Mouse (Mus musculus) bone marrow, adult 2 months (tissue): Measurements from ENCODE around the gene 2010003K11Rik. TPM values are rescaled to one million over a fixed set of nuclear protein-coding genes. Genes with fewer than 3 reads are reported as not detected.

ENCODE experiments used
- H3K27ac ChIP-seq: fragments of 200-500 bp; 2 replicates; pipeline ENCODE4 v1.5.1; 2012; ENCODE audit warnings: low read depth, mild to moderate bottlenecking, control low read depth, inconsistent platforms, low read length; ENCODE audit not compliant: control insufficient read depth, poor library complexity, insufficient read depth
- H3K4me1 ChIP-seq: fragments of 200-500 bp; 2 replicates; pipeline ENCODE4 v1.6.1; 2011; ENCODE audit warnings: low read length; ENCODE audit not compliant: control insufficient read depth, insufficient read depth
- H3K4me3 ChIP-seq: fragments of 200-500 bp; replicated peaks from 2 replicates; pipeline ENCODE3; 2011; ENCODE audit warnings: mild to moderate bottlenecking, low read depth, low read length, control low read depth; ENCODE audit not compliant: control insufficient read depth
- CTCF ChIP-seq: fragments of 200-500 bp; IDR thresholded peaks from 2 replicates; pipeline ENCODE4 v1.5.1; 2011; ENCODE audit warnings: low read length, control low read depth; ENCODE audit not compliant: control insufficient read depth, insufficient read depth
- POLR2A ChIP-seq: fragments of 200-500 bp; IDR thresholded peaks from 2 replicates; pipeline ENCODE4 v1.6.1; 2011; ENCODE audit warnings: low read depth, mild to moderate bottlenecking, control low read depth, low read length, borderline replicate concordance; ENCODE audit not compliant: control insufficient read depth
- WGBS: fragments of 180-500 bp; shearing (Covaris S2); methylation state at CpG from one replicate; pipeline ENCODE4 v1.1.7; 2018; 5-methylcytosine and 5-hydroxymethylcytosine counted together
- polyA plus RNA-seq: library from polyadenylated mRNA; stranded (reverse); fragments of >200 nt; gene quantifications from 2 replicates; pipeline ENCODE4 v1.2.4, GENCODE M21; 2011; ENCODE audit warnings: low replicate concordance; ENCODE audit not compliant: missing spikeins, insufficient read depth, insufficient read length

Gene 2010003K11Rik
- polyA plus RNA-seq, 1 experiment: not detected

DNA sequence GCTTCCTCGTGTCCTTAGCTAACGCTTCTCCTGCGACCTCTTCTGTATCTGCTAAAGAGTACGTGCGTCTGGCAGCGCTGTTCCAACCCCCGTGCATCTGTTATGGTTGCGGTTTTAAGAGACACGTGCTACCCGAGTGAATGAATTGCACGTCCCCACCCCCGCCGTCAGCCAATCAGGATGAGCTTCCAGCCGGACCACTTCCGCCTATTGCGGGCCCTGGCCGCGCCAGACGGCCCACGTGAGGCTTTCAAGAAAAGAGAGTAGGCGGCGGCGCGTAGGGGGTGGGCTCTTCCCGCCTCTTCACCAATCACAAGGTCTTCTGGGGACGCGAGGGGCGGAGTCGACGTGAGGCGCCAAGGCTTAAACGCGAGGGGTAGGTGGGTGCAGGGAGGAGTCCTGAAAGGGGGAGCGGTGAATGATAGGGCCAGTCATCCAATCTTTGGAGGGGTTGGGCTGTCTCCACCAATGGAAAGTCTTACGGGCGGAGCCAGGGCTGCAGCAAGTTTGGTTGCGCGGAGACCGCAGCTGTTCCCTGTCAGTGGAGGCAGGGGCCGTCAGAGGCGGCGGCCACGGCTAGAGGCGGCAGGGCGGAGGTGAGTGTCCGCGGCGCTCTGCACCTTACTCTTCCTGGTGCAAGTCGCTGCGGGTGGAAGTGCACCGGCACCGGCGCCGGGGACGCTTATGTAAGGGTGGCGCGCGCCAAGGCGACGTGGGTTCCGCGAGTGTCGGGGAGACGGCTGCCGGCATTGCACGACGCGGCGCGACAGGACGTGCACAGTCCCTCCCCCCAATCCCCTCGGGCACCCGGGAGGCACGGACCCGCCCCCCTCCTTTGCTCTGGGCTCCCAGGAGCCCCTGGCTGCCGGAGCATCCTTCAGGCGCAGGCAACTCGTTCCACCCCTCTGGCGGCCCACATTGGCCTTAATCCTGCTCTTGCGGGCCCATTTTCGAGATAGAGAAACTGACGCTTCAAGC, 11.9 kb upstream of the 2010003K11Rik start, which contains the start of gene Pcx:
Pcx (plus strand) TSS at position 487 of the 978 bp plus-strand sequence.
- under 1% methylated on average over 82 of the region's 82 CpGs for WGBS
- no peak within 1 kb of the TSS for H3K27ac ChIP-seq
- H3K4me1 ChIP-seq: 0 out of 2 replicates have a peak, but pooled peaks cover 2% of the 10 kb centered on the region
- no peak; the same call in 1 of the 2 replicates for TF ChIP-seq CTCF
- TF ChIP-seq POLR2A: peak; percentile 87; the same call in 1 of the 2 replicates
- H3K4me3 ChIP-seq: peak within 1 kb of the TSS; percentile 83

DNA sequence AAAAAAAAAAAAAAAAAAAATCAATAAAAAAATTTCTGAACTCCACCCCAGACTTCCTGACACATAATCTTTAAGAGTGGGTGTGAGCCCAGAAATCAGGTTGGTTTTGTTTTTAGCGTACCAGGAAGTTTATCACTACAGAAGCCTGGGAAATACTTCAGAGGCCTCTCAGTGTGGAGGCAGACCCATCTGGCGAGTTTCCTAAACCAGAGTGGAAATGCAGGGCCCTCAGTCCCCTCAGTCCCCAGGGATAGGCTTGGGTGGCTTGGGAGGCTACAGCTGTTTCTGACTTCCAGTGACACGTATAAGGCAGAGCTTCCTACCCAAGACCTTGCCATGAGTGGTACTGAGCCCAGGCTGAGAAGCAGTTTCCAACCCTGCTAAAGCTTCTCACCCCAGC, 9.4 kb upstream of the 2010003K11Rik start:
- 67% methylated on average over 3 of the region's 3 CpGs for WGBS

GRCm38 (mm10) chr19:4504830-4505229, 6.4 kb upstream of the 2010003K11Rik start:
- 95% methylated on average over 1 of the region's 1 CpGs for WGBS
- Histone ChIP-seq H3K27ac (no peak overlapping the region), H3K4me1 (0 out of 2 replicates have a peak, but pooled peaks cover 2% of the 10 kb centered on the region), H3K4me3 (no peak overlapping the region)
- TF ChIP-seq CTCF (no peak), POLR2A (no peak)

More for the DNA sequence above, 9.4 kb upstream of the 2010003K11Rik start:
- no peak overlapping the region for H3K4me3 ChIP-seq
- no peak overlapping the region for H3K27ac ChIP-seq
- H3K4me1 ChIP-seq: 0 out of 2 replicates have a peak, but pooled peaks cover 2% of the 10 kb centered on the region
- TF ChIP-seq CTCF (no peak), POLR2A (no peak)

- WGBS: 64% methylated on average over 2 of the region's 2 CpGs
- H3K4me3 ChIP-seq: no peak overlapping the region
- no peak overlapping the region for H3K27ac ChIP-seq
- no peaks in the 10 kb centered on the region for H3K4me1 ChIP-seq
- TF ChIP-seq POLR2A: no peak
Observed at GRCm38 (mm10) chr19:4502701-4503100, 4.3 kb upstream of the 2010003K11Rik start.

GRCm38 (mm10) chr19:4497263-4497973, 965 bp downstream of the 2010003K11Rik start:
- Histone ChIP-seq H3K4me1 (no peaks in the 10 kb centered on the region), H3K4me3 (no peak overlapping the region), H3K27ac (no peak overlapping the region)
- TF ChIP-seq POLR2A (no peak), CTCF (peak; percentile 80)
- 4% methylated on average over 4 of the region's 4 CpGs for WGBS

DNA sequence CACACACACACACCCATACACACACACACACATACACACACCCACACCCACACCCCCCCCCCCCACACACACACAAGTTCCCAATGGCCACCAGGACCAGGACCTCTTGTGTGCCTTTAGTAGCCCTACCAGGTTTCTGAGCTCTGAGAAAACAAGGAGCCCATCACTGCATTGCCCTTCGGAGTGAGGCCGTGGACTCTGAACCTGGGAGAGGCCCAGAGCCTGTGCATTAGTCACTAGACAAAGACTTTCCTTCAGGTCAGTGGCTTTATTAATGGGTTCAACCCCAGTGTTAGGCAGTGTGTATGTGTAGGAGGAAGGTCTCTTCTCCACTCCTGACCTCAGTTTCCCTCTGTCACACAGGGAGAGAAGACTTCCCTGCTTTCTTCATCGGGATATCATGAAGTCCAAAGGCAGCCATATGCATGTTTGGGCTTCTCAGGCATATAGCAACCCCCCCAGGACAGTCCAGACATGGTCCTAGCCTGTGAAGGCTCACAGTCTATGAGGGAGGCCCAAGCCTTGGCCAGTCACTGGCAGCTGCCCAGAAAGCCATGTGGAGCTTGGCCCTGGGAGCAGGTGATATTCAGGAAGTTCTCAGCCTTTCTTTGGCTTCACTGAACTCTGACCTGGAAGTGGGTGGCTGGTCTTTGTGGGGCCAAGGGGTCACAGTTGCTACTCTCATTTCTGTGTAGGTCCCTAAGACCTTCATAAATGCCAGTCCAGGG, 1.7 kb downstream of the 2010003K11Rik start:
- TF ChIP-seq CTCF (no peak), POLR2A (no peak)
- Histone ChIP-seq H3K4me3 (no peak overlapping the region), H3K27ac (no peak overlapping the region), H3K4me1 (no peaks in the 10 kb centered on the region)
- WGBS: 92% methylated on average over 3 of the region's 3 CpGs

GRCm38 (mm10) chr19:4495814-4496213, 2.6 kb downstream of the 2010003K11Rik start:
- WGBS: 83% methylated on average over 5 of the region's 5 CpGs

More at GRCm38 (mm10) chr19:4495814-4496213, 2.6 kb downstream of the 2010003K11Rik start:
- Histone ChIP-seq H3K27ac (no peak overlapping the region), H3K4me1 (no peaks in the 10 kb centered on the region), H3K4me3 (no peak overlapping the region)
- no peak for TF ChIP-seq CTCF
- TF ChIP-seq POLR2A: no peak
